Mouse (Mus musculus) limb, embryonic 11.5 days (tissue): ENCODE measurements around the gene Iqcn. TPM values are rescaled to one million over a fixed set of nuclear protein-coding genes. Genes with fewer than 3 reads are reported as not detected.

Experiments
- ATAC-seq: fragments of 200-750 bp; cut with Nextera tagmentation; 2 replicates; pipeline ENCODE4 v1.8.0; 2017; ENCODE audit warnings: low read depth; ENCODE audit not compliant: insufficient number of reproducible peaks, low FRiP score, low TSS enrichment
- DNase-seq: peaks from one replicate; pipeline ENCODE4 v3.0.0-alpha.2; 2015; ENCODE audit warnings: low spot score
- H3K27ac ChIP-seq: fragments of 300-500 bp; sonication (generic); replicated peaks from 2 replicates; pipeline ENCODE4 v1.5.1; 2014; ENCODE audit warnings: low read depth, mild to moderate bottlenecking, low read length
- H3K27me3 ChIP-seq: fragments of 300-500 bp; sonication (generic); 2 replicates; pipeline ENCODE4 v1.6.1; 2014; ENCODE audit warnings: mild to moderate bottlenecking, low read length, mixed read lengths; ENCODE audit not compliant: control insufficient read depth, insufficient read depth
- H3K36me3 ChIP-seq: fragments of 300-500 bp; sonication (generic); 2 replicates; pipeline ENCODE4 v1.6.1; 2014; ENCODE audit warnings: mild to moderate bottlenecking, low read length, moderate library complexity, mixed read lengths; ENCODE audit not compliant: control insufficient read depth, insufficient read depth
- H3K4me1 ChIP-seq: fragments of 300-500 bp; sonication (generic); 2 replicates; pipeline ENCODE4 v1.6.1; 2014; ENCODE audit warnings: low read length, mixed read lengths; ENCODE audit not compliant: control insufficient read depth, insufficient read depth
- H3K4me2 ChIP-seq: fragments of 300-500 bp; sonication (generic); 2 replicates; pipeline ENCODE4 v1.6.1; 2014; ENCODE audit warnings: low read depth, mild to moderate bottlenecking, moderate library complexity; ENCODE audit not compliant: severe bottlenecking
- H3K4me3 ChIP-seq: fragments of 300-500 bp; sonication (generic); 2 replicates; pipeline ENCODE4 v1.5.1; 2014; ENCODE audit warnings: low read depth, low read length
- H3K9ac ChIP-seq: fragments of 300-500 bp; sonication (generic); 2 replicates; pipeline ENCODE4 v1.6.1; 2014; ENCODE audit warnings: mild to moderate bottlenecking, low read length
- H3K9me3 ChIP-seq: fragments of 300-500 bp; sonication (generic); 2 replicates; pipeline ENCODE4 v1.6.1; 2016; ENCODE audit warnings: low read length; ENCODE audit not compliant: control insufficient read depth
- WGBS: fragments of 180-500 bp; shearing (Covaris S2); extraction: QIAGEN DNeasy Blood & Tissue Kit; methylation state at CpG from one replicate; pipeline ENCODE4 v1.1.7; 2014; 5-methylcytosine and 5-hydroxymethylcytosine counted together
- polyA plus RNA-seq: library from polyadenylated mRNA; unstranded; fragments of >200 nt; fragmentation: Nextera tagmentation; extraction: Ambion mirVana; gene quantifications from 2 replicates; pipeline ENCODE4 v1.2.1, GENCODE M21; 2014

Gene Iqcn
- polyA plus RNA-seq, 1 experiment from 2014 or later = not detected

- peaks cover 8% of the 10 kb centered on the region for H3K4me1 ChIP-seq
- H3K4me2 ChIP-seq = no peak overlapping the region
- H3K4me3 ChIP-seq = no peak overlapping the region
- H3K9me3 ChIP-seq = no peaks in the 10 kb centered on the region
- no peaks in the 10 kb centered on the region for H3K36me3 ChIP-seq
- H3K9ac ChIP-seq = no peak overlapping the region
- ATAC-seq = no peak
- WGBS = 87% methylated on average over 23 of the region's 23 CpGs
- no peak overlapping the region for H3K27ac ChIP-seq
- DNase-seq = no peak
- peaks cover 36% of the 10 kb centered on the region for H3K27me3 ChIP-seq
Measured at GRCm38 (mm10) chr8:70748246-70749096, 45.2 kb downstream of the Iqcn start.

- Histone ChIP-seq H3K27me3 (peaks cover 29% of the 10 kb centered on the region), H3K4me2 (no peak overlapping the region), H3K4me3 (no peak overlapping the region), H3K9me3 (no peaks in the 10 kb centered on the region), H3K27ac (no peak overlapping the region), H3K4me1 (peaks cover 6% of the 10 kb centered on the region), H3K36me3 (no peaks in the 10 kb centered on the region), H3K9ac (no peak overlapping the region)
- no peak for DNase-seq
- no peak for ATAC-seq
- 79% methylated on average over 19 of the region's 19 CpGs for whole genome bisulfite sequencing
Measured at GRCm38 (mm10) chr8:70749097-70749674, 45.9 kb downstream of the Iqcn start.

DNA sequence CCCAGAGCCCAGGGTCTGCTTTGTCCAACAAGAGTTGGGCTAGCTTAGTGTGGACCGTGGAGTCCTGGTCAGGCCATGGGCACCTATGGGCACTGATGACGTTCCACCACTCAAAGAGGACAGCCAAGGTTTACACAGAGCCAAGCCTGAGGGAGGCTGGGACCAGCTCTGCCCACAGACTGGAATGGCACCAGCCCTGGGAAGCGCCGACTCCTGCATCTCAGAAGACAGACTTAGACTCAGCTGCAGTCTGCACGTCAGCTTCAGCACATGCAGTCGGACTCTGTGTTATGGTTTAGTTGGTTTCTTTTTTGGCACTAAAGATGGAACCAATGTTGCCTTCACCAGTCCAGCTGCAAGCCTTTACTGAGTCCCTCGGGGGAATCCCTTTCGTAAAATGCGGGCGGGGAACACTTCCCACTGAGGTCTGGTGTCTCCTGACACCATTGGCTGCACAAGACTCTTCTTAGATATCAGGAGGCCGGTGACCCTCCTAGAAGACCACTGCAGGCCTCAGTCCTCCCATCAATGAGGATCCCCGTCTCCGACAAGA, 46.9 kb downstream of the Iqcn start:
- H3K9ac ChIP-seq = no peak overlapping the region
- ATAC-seq = no peak
- WGBS = 88% methylated on average over 13 of the region's 13 CpGs
- H3K4me1 ChIP-seq = peaks cover 9% of the 10 kb centered on the region
- no peaks in the 10 kb centered on the region for H3K9me3 ChIP-seq
- H3K36me3 ChIP-seq = no peaks in the 10 kb centered on the region
- H3K27me3 ChIP-seq = peaks cover 23% of the 10 kb centered on the region
- H3K27ac ChIP-seq = no peak overlapping the region
- no peak overlapping the region for H3K4me2 ChIP-seq
- no peak overlapping the region for H3K4me3 ChIP-seq
- DNase-seq = no peak

- ATAC-seq (no peak), DNase-seq (peak; percentile 79)
- WGBS = 22% methylated on average over 11 of the region's 11 CpGs
- Histone ChIP-seq H3K4me3 (no peak overlapping the region), H3K36me3 (no peaks in the 10 kb centered on the region; the same call in 1 of the 2 replicates), H3K4me1 (peaks cover 11% of the 10 kb centered on the region), H3K27me3 (peaks cover 6% of the 10 kb centered on the region), H3K9ac (no peak overlapping the region), H3K4me2 (no peak overlapping the region), H3K9me3 (no peaks in the 10 kb centered on the region), H3K27ac (no peak overlapping the region)
Measured at GRCm38 (mm10) chr8:70752000-70752764, 48.9 kb downstream of the Iqcn start.

- Histone ChIP-seq H3K4me2 (peak overlapping the region; percentile 22; the same call in 1 of the 2 replicates), H3K4me1 (peaks cover 11% of the 10 kb centered on the region), H3K36me3 (no peaks in the 10 kb centered on the region; the same call in 1 of the 2 replicates), H3K9me3 (no peaks in the 10 kb centered on the region), H3K4me3 (no peak overlapping the region), H3K27me3 (no peaks in the 10 kb centered on the region; the same call in 1 of the 2 replicates), H3K9ac (peak overlapping the region; percentile 37; the same call in 1 of the 2 replicates), H3K27ac (peak overlapping the region; percentile 58; the same call in 1 of the 2 replicates)
- DNase-seq (peak; percentile 55), ATAC-seq (no peak)
- 19% methylated on average over 21 of the region's 21 CpGs for WGBS
Measured at GRCm38 (mm10) chr8:70753151-70753550, 49.9 kb downstream of the Iqcn start.

GRCm38 (mm10) chr8:70754043-70754870, 51.0 kb downstream of the Iqcn start, which contains the start of gene Rab3a:
TSS of gene Rab3a (plus strand) at chr8:70754679.
- peak; percentile 97 for DNase-seq
- Histone ChIP-seq H3K9ac (peak within 1 kb of the TSS; percentile 64), H3K4me2 (peak within 1 kb of the TSS; percentile 84), H3K27me3 (no peaks in the 10 kb centered on the region), H3K27ac (no peak within 1 kb of the TSS), H3K4me3 (peak within 1 kb of the TSS; percentile 60), H3K9me3 (no peaks in the 10 kb centered on the region), H3K36me3 (peaks cover 3% of the 10 kb centered on the region; the same call in 1 of the 2 replicates), H3K4me1 (peaks cover 11% of the 10 kb centered on the region)
- peak; percentile 92 for ATAC-seq
- WGBS = 7% methylated on average over 37 of the region's 37 CpGs

- peak; percentile 4 for ATAC-seq
- peak overlapping the region; percentile 64 for H3K9ac ChIP-seq
- peak overlapping the region; percentile 60 for H3K4me3 ChIP-seq
- peaks cover 14% of the 10 kb centered on the region for H3K4me1 ChIP-seq
- no peaks in the 10 kb centered on the region for H3K9me3 ChIP-seq
- H3K36me3 ChIP-seq = peaks cover 3% of the 10 kb centered on the region; the same call in 1 of the 2 replicates
- 17% methylated on average over 50 of the region's 50 CpGs for WGBS
- peak; percentile 65 for DNase-seq
- H3K4me2 ChIP-seq = peak overlapping the region; percentile 84
- H3K27ac ChIP-seq = no peak overlapping the region
- H3K27me3 ChIP-seq = no peaks in the 10 kb centered on the region
Measured at GRCm38 (mm10) chr8:70754871-70755660, 51.8 kb downstream of the Iqcn start.
